Mouse (Mus musculus): ENCODE data around the gene Dars. TPM values are rescaled to one million over a fixed set of nuclear protein-coding genes. Genes with fewer than 3 reads are reported as not detected.

Dars gene
- total RNA-seq, 2 experiments from 2014 or later = 66.6 to 78.3 TPM

GRCm38 (mm10) chr1:128424928-128425327 is 7.8 kb upstream of the Dars start:
- no peak for DNase-seq (ENCODE audit: low spot score in 2 of 2)

GRCm38 (mm10) chr1:128417533-128417888 is 343 bp upstream of the Dars start:
- DNase-seq (ENCODE audit: low spot score in 2 of 2) = no peak

GRCm38 (mm10) chr1:128411141-128411540 is 6.0 kb downstream of the Dars start:
- no peak for DNase-seq (ENCODE audit: low spot score in 2 of 2)

- DNase-seq (ENCODE audit: low spot score in 2 of 2) = no peak
These were observed 10.3 kb downstream of the Dars start for GRCm38 (mm10) chr1:128406846-128407245.

- DNase-seq (ENCODE audit: low spot score in 2 of 2) = no peak
These were observed 11.5 kb downstream of the Dars start for GRCm38 (mm10) chr1:128405675-128406074.

GRCm38 (mm10) chr1:128405041-128405481 is 12.1 kb downstream of the Dars start:
- no peak for DNase-seq (ENCODE audit: low spot score in 2 of 2)

GRCm38 (mm10) chr1:128400926-128401325 is 16.2 kb downstream of the Dars start:
- DNase-seq (ENCODE audit: low spot score in 2 of 2) = no peak

GRCm38 (mm10) chr1:128399941-128400915 is 16.9 kb downstream of the Dars start:
- no peak for DNase-seq (ENCODE audit: low spot score in 2 of 2)

- no peak for DNase-seq (ENCODE audit: low spot score in 2 of 2)
These were observed 18.3 kb downstream of the Dars start for GRCm38 (mm10) chr1:128398738-128399445.

GRCm38 (mm10) chr1:128394657-128395056 is 22.5 kb downstream of the Dars start:
- DNase-seq (ENCODE audit: low spot score in 2 of 2) = no peak

- no peak for DNase-seq (ENCODE audit: low spot score in 2 of 2)
These were observed 24.8 kb downstream of the Dars start for GRCm38 (mm10) chr1:128392382-128392781.

GRCm38 (mm10) chr1:128386487-128386886 is 30.7 kb downstream of the Dars start:
- DNase-seq (ENCODE audit: low spot score in 2 of 2) = no peak

GRCm38 (mm10) chr1:128376841-128377240 is 40.3 kb downstream of the Dars start:
- no peak for DNase-seq (ENCODE audit: low spot score in 2 of 2)

GRCm38 (mm10) chr1:128372143-128372860 is 44.9 kb downstream of the Dars start:
- DNase-seq (ENCODE audit: low spot score in 2 of 2) = no peak

- peak in 1 of 2 experiments; percentile 13 for DNase-seq (ENCODE audit: low spot score in 2 of 2)
These were observed 48.3 kb downstream of the Dars start for GRCm38 (mm10) chr1:128368732-128369441.

GRCm38 (mm10) chr1:128360601-128361000 is 56.6 kb downstream of the Dars start:
- DNase-seq (ENCODE audit: low spot score in 2 of 2) = no peak

GRCm38 (mm10) chr1:128359554-128360376 is 57.4 kb downstream of the Dars start, which contains the start of gene Mcm6:
TSS of gene Mcm6 (minus strand) at chr1:128359664.
- DNase-seq (ENCODE audit: low spot score in 2 of 2) = peak; percentile 88 to 89

- no peak for DNase-seq (ENCODE audit: low spot score in 2 of 2)
These were observed 58.1 kb downstream of the Dars start for GRCm38 (mm10) chr1:128358916-128359553.

- peak in 1 of 2 experiments; percentile 17 for DNase-seq (ENCODE audit: low spot score in 2 of 2)
These were observed 58.9 kb downstream of the Dars start for GRCm38 (mm10) chr1:128358276-128358675.
